Mouse (Mus musculus): ENCODE results near the gene Nlrc4.

- no peak for TF ChIP-seq EP300 (IDR thresholded peaks at IDR 0.05; ENCODE audit: insufficient read depth, low read depth, low read length)
- TF ChIP-seq CTCF (IDR thresholded peaks at IDR 0.05), result no peak
- TF ChIP-seq POLR2A (IDR thresholded peaks at IDR 0.05; ENCODE audit: insufficient read depth, low read depth, low read length), result no peak
These were observed 21.2 kb downstream of the Nlrc4 start for GRCm38 (mm10) chr17:74437762-74438161.

Measured in heart, adult 2 months (tissue).